Mouse (Mus musculus): ENCODE results near the gene Csrnp1. TPM values are rescaled to one million over a fixed set of nuclear protein-coding genes. Genes with fewer than 3 reads are reported as not detected.
"Not testable (repeated sequence)": the region's sequence is repeated elsewhere in the genome, so short reads cannot be mapped to it uniquely, and the experiment has no call there.

The Csrnp1 gene
- 1 to 10 TPM; 1.9 to 2.5 TPM for total RNA-seq (2021)
- long read RNA-seq, experiment 1 = 0 reads
- long read RNA-seq, experiment 2, partial matches to known transcripts = 0 of 2 reads
- long read RNA-seq, experiment 2, other reads (novel, unspliced or antisense) = 2 of 2 reads

DNA sequence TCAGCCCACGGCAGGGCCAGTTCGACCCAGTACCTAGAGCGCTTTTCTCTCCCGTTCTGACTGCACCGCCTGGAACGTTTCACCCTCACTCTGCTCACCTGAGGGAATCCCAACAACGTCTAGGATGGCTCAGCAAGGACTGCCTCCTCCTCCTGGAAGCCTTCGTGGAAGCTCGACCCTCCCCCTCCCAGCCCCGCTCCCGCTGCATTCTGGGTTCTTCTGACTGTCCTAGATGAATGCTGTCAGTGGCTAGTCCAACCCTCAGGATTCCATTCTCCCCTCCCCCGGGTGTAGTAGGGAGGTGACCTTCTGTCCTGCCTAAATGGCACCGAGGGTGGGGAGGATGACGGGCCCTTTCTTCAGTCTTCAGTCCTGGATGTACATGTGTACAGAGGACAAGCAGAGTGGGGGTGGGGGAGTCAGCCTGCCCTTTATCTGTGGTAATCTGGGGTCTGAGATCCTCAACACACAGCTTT, at the start of gene Csrnp1:
Gene Csrnp1, minus strand, starts transcription at position 123 of the 476 bp plus-strand sequence.
- intact Hi-C loops (cut with DNase I; ENCODE audit: low total_unique reads) = no loop called here
- no peak for DNase-seq

DNA sequence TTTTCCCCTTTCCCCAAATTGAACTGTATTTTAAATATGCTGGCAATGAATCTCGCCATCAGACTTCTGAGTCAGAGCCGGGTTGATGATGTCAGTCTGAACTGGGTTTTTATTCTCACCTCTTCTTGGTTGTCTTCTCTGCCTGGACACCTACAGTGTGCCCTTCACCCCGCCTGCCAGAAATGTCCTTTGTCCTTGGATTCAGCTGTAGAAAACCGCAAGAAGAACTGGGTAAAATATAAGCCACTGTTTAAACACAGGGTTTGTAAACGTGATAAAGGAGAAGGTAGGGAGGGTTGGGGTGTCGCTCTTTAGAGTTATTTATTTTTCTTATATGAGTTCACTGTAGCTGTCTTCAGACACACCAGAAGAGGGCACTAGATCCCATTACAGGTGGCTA, 48.3 kb upstream of the Csrnp1 start:
- intact Hi-C loops (cut with DNase I; ENCODE audit: low total_unique reads) = no loop called here
- DNase-seq = no peak

DNA sequence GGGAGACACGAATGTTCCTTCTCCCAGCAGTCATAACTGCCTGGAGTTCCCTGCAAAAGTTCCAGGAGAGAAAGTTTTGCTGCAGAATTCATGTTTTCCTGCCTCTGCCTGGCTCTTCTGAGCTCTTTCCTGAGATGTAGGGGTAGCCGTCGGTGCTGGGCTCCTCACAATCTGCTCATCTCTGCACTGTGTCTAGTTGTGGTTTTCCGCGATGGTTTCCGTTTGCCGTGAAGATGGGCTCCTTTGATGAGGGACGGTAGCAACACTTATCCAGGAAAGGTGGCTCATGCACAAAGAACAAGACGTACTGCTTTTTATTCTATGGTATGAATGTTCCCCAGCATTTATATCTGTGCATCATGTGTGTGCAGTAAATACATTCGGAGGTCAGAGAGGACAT, 46.0 kb upstream of the Csrnp1 start:
- intact Hi-C loops (cut with DNase I; ENCODE audit: low total_unique reads) = no loop called here
- no peak for DNase-seq

DNA sequence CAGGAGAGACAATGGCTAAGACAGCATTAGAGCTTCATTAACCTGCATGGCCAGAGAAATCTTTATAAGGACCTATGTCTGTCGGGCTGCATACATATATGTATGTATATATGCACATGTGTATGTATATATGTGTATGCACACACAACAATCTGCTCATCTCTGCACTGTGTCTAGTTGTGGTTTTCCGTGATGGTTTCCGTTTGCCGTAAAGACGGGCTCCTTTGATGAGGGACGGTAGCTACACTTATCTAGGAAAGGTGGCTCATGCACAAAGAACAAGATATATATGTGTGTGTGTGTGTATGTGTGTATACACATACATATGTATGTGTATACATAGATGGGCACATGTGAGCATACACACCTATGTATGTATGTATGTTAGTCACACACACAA, 45.4 kb upstream of the Csrnp1 start:
- intact Hi-C loops (cut with DNase I; ENCODE audit: low total_unique reads) = loop anchor here (5.0 kb wide), 2 partner anchors 42 to 67 kb away; no protein-coding TSS in a partner anchor
- DNase-seq = no peak

DNA sequence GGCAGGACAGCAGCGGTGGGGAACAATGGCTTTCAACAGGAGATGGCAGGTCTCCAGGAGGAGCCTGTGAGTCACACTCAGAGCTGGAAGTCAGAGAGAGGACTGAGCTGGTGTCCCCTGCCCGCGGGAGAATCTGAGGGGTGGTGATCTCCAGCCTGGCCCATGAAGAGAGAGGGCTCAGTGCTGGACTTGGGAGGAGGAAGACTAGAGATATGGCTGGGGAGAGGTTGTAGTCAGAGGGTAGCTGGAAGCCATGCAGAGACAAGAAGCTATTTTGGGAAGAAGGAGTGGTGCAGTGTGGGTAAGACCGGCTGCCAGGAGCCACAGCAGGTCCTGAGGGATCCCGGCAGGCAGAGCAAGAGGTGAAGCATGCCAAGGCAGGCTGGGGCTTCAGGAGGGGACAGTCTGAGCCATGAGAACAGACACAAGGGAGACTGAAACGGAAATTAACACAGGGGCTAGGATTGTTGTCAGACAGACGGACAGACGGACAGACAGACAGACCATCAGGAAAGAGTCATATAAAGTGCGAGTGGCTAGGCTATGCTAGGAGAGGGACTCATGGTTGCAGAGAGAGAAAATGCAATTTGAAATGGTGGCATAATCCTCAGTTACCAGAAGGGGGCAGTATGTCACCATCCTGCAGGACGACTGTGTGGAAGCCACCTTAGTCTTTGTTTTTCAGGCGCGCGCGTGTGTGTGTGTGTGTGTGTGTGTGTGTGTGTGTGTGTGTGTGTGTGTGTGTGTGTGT, 43.1 kb upstream of the Csrnp1 start:
- intact Hi-C loops (cut with DNase I; ENCODE audit: low total_unique reads) = loop anchor here (5.0 kb wide), 2 partner anchors 45 to 70 kb away; no protein-coding TSS in a partner anchor
- DNase-seq = peak; percentile 58

DNA sequence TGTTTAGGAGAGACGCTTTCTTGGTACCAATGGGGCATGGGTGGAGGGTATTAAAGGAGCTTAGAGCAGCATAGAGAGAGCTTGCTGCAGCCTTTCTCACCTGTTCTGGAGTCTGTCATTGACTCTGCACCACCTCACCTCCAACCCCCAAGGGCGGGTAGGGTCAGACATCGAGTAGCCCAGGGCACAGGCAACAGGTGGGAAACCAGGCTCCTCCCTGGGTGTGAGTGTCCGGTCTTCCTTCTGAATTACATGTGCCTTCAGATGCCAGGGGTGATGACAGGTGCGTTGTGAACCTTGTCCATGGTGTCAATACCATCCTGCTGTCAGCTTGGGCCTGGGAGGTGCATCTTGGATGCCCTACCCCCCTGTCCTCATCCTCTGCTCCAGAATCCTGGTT, 40.2 kb upstream of the Csrnp1 start:
- no peak for DNase-seq
- intact Hi-C loops (cut with DNase I; ENCODE audit: low total_unique reads) = loop anchor here (5.0 kb wide), 2 partner anchors 48 to 73 kb away; no protein-coding TSS in a partner anchor

DNA sequence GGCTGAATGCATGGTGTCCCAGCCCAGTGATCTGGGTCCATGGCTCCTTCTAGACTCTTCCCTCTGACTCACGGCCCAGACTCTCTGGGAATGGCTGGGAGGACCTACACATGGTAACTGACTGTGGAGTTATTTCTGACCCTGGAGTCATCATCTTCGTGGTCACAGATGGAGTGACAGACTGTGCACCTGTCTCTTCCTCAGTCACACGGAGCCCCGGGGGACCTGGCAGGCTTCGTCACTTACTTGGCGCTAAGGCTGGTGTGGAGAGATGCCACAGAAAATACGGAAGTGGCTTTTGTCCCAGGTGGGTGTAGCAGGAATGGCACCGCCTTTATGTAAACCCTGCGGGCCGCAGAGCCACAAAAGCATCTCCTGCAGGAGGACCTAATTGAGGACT, 39.7 kb upstream of the Csrnp1 start:
- peak; percentile 39 for DNase-seq
- intact Hi-C loops (cut with DNase I; ENCODE audit: low total_unique reads) = no loop called here

DNA sequence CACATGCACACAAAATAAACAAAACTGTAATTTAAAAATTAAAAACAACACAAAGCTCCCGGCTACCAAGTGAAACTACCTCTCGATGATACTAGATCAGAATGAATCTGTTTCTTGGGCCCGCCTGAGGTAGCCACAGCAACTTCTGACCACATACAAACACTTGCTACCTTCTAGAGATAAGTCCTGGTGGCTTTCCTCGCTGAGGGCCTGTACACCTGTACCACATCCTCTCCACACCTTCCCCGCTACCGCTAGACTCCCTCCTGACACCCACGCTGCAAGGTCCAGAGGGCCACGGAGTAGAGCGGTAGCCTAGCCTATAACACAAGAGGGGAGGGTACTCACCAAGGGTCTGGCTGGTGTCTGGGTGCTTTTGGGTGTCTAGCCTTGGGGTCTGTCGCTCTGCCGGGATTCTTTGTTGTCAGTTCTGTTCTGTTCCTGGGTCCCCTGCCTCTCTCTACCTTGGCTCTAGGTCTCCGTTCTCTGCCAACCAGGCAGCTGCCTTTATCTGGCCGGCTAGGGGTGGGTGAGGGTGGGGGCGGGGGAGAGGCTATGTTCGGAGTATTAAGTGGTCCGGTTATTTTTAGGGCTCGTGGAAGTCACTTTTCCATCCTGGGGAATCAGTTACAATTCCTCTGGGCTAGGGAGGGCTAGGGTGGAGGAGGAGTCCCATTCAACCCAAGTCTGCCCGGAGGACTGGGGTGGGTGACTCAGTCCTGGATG, 38.8 kb upstream of the Csrnp1 start, which contains the start of gene Xirp1:
Gene Xirp1, minus strand, starts transcription at position 513 of the 726 bp plus-strand sequence.
- peak; percentile 31 for DNase-seq
- intact Hi-C loops (cut with DNase I; ENCODE audit: low total_unique reads) = no loop called here

DNA sequence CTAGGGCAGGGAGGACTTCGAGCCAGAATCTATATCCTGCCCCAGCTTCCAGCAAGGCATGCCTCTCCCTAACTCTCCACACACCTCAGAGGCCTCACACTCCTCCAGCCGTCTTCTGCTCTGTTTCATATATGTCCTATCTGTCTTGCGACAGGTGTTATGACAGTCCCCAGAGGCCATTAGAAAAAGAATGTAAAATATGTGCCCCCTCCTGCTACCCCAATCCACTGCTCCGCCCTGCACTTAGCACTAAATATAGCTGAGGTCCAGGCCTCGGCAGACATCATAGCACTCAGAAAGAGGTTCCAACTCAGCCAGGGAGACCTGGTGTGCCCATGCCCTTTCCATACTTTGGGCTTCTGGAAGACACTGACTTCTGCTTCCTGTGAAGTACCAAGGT, 36.7 kb upstream of the Csrnp1 start:
- no peak for DNase-seq
- intact Hi-C loops (cut with DNase I; ENCODE audit: low total_unique reads) = no loop called here

DNA sequence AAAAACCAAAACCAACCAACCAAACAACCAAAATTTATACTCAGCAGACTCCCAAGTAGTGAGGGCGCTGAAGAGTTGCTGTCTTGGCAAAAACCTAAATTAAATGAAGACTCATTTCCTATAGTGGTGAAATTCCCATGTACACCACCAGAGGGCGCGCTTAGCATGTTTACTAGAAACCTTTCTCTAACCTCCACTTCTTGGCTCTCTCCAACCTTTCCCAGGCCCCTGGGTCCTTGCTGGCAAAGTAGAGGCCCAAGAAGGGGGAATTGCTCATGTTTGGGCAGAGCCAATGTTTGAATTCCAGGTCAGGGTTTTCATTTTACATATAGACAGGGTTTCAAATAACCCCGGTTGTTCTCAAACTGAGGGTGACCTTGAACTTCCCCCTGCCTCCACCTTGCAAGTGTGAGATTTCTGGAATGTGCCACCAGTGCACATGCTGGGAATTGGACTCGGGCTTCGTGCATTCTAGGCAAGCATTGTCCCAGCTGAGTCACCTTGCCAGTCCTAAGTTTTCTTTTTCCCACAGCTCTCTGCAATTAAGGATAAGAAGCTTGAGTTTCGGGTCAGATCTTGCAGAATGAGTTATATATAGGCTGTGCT, 35.9 kb upstream of the Csrnp1 start:
- intact Hi-C loops (cut with DNase I; ENCODE audit: low total_unique reads) = no loop called here
- peak; percentile 80 for DNase-seq

DNA sequence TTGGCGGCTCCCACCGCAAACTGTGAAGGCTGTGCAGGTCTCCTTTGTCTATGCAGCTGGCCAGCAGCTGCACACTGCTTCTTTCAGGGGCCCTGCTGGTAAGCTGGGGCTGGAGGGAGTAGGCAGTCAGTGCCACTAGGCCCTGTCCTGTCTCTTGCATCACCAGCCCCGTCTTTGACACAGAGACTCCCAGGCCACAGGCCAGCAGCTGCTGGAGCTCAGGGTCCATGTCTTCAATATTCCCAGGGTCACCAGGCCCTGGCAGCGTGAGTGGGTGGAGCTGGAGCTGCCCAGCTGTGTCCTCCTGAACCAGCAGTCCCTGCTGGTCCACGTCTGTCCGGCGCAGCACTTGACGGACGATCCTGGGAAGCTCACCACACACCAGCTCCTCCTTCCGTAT, 32.5 kb upstream of the Csrnp1 start:
- DNase-seq = no peak
- intact Hi-C loops (cut with DNase I; ENCODE audit: low total_unique reads) = loop anchor here (5.0 kb wide), 1 partner anchor 55 kb away; no protein-coding TSS in a partner anchor

DNA sequence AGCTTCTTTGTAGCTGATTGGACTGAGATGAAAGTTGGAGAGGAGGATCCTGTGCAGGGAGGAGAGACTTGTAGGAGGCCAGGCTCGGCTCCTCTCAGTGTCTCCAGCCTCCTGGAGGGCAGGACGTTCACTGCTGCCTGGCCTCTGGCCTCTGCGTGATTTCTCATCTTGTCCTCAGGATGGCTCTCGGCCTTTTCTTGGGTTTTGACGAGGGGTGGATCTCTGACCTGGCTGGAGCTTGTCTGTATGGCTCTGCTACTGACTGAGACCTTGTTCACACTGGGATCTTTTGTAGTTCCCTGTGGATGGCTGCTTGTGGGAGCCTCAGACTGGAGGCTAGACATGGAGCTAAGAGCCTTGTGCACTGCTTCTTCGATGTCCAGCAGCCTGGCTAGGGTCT, 30.4 kb upstream of the Csrnp1 start:
- intact Hi-C loops (cut with DNase I; ENCODE audit: low total_unique reads) = loop anchor here (5.0 kb wide), 1 partner anchor 53 kb away; no protein-coding TSS in a partner anchor

DNA sequence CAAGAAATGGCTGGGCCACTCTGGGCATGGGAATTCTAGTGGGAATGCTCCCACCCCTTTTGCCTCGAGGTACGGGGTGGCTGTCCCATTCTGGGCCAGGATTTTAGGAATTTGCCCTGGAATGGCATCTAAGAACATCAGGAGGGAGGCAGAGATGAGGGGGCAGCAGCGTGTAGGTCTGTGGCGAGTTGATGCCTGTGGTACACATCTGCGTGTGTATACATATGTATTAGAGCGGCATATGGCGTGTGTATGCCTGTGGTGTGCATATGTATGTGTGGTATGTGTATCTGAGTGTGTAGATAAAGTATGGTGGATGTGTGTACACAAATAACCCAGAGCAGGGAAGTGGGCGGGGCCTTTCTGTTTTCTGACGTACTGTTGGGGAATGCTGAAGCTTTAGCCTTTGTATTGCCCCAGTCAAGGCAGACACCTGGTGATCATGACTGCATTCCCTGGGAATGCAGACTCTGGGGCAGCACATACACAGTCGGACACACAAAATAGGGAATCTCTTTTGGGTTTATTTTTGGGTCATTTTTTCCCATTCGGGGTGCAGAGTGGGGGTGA, 28.9 kb upstream of the Csrnp1 start:
- intact Hi-C loops (cut with DNase I; ENCODE audit: low total_unique reads) = no loop called here
- no peak for DNase-seq

More for the DNA sequence above, 30.4 kb upstream of the Csrnp1 start:
- no peak for DNase-seq

DNA sequence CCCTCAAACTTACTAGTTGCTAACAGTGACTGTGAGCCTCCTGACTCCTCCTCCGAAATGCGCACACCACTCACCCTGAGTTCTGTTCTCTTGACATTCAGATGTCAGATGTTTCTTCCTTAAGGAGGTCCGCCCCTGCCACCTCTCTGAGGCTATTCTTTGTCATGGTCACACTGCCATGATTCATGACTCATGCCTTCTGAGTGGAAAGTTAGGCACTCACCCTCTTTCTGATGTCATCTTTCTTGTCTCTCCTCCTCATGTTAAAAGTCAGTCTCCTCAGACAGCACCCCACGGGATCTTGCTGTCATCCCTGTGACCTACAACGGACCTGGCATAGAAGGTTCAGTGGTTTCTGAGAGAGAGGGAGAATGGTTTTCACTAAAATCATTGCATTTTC, 28.3 kb upstream of the Csrnp1 start:
- intact Hi-C loops (cut with DNase I; ENCODE audit: low total_unique reads) = no loop called here
- DNase-seq = no peak

DNA sequence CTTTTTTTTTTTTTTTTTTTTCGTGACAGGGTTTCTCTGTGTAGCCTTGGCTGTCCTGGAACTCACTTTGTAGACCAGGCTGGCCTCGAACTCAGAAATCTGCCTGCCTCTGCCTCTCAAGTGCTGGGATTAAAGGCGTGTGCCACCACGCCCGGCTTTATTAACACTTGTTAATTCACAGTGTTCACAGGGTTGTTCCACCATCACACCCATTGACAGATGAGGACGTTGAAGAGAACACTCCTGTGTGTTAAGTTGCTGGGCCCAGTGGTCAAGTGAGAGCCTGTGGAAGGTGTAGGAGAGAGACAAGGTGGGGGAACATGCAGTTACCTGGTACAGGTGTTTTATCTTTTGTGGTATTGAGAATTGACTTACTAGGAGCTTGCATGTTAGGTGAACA, 27.7 kb upstream of the Csrnp1 start:
- intact Hi-C loops (cut with DNase I; ENCODE audit: low total_unique reads); DNase-seq: not testable (repeated sequence)

DNA sequence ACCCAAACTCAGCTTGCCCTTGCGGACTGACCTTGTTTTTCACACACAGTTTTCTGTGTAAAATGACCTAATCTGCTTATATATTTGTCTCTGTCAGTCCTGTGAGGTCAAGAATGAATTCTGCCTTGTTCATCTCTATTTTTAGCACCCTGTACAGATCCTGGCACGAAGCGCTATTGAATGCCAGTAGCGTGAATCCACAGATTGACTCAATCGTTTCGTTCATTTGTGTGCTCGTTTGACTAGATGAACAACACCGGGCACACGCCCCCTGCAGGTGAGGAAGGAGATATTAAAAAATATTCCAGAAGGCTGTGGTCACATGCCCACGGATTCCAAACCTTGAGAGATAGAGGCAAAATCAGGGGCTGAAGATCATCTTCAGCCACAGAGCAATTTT, 27.1 kb upstream of the Csrnp1 start:
- DNase-seq = peak; percentile 73
- intact Hi-C loops (cut with DNase I; ENCODE audit: low total_unique reads) = no loop called here

DNA sequence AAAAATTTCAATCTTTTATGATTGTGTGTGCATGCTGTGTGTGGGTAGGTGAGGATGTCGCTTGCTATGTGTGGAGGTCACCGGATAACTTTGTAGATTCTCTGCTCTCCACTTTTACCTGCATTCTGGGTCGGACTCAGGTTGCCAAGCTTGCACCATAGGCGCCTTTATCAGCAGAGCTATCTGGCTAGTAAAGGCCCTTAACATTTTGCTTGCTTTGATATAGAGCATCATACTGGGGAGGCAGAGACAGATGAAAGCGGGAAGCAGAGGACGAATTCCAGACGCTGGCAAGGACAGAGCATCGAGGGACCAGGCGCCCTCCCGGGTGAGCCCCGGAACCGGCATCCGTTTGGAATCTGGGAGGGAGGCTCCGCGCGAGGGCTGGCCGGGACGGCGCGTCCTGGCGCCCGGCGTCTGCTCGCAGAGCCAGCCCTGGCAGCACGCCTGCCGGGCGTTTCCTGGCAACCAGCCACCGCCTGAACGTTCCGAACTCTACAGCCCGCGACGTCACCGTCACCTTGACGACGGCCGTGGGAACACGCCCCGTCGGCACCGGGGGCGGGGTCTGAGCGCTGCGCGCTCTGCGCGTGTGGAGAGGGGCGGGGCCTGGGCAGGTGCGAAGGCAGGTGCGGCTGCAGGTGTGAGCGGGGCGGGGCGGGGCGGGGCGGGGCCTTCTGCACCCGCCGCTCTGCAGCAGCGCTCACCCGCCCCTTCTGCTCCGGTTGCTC, 26.5 kb upstream of the Csrnp1 start:
- intact Hi-C loops (cut with DNase I; ENCODE audit: low total_unique reads) = no loop called here

DNA sequence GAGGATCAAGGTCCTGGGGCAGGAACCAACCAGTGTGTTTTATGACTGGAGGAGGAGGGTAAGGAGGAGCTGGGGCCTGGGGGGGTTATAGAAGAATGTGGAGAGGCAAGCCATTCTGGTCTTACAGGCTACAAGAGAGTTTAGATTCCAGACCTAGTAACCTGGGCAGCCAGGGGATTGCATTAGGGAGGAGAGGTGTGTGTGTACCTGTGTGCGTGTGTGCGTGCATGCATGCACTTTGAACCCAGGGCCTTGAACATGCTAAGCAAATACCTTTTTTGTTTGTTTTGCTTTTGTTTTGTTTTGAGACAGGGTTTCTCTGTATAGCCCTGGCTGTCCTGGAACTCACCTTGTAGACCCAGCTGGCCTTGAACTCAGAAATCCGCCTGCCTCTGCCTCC, 25.4 kb upstream of the Csrnp1 start:
- intact Hi-C loops (cut with DNase I; ENCODE audit: low total_unique reads) = no loop called here
- no peak for DNase-seq

More for the DNA sequence above, 26.5 kb upstream of the Csrnp1 start:
- DNase-seq = peak; percentile 96

Measured in gastrocnemius, postnatal 14 days (tissue).